Mouse (Mus musculus): Measurements from ENCODE around the gene Naa80.

GRCm38 (mm10) chr9:107607653-107608245 lies 29.1 kb downstream of the Naa80 start:
- TF ChIP-seq MAFK (IDR thresholded peaks at IDR 0.05; ENCODE audit: insufficient read depth, low read depth, low read length) (no peak), ZNF384 (IDR thresholded peaks at IDR 0.05; ENCODE audit: low read depth, low read length) (no peak), CHD2 (IDR thresholded peaks at IDR 0.05; ENCODE audit: low read depth, low read length) (no peak)

Data from ES-E14 (cell line).